Mouse (Mus musculus) lung, adult 2 months (tissue): ENCODE results near the gene Ttyh2. TPM values are rescaled to one million over a fixed set of nuclear protein-coding genes. Genes with fewer than 3 reads are reported as not detected.

Experiments used
- DNase-seq: peaks from one replicate; pipeline ENCODE4 v3.0.0; 2022
- H3K4me1 ChIP-seq: fragments of 200-500 bp; 2 replicates; pipeline ENCODE4 v1.6.1; 2011; ENCODE audit warnings: low read length; ENCODE audit not compliant: control insufficient read depth, insufficient read depth
- H3K4me3 ChIP-seq: fragments of 200-500 bp; replicated peaks from 2 replicates; pipeline ENCODE3; 2011; ENCODE audit warnings: low read depth, mild to moderate bottlenecking, control low read depth, low read length; ENCODE audit errors: extremely low read depth
- CTCF ChIP-seq: fragments of 200-500 bp; IDR thresholded peaks from 2 replicates; pipeline ENCODE4 v1.5.1; 2011; ENCODE audit warnings: mild to moderate bottlenecking, low read length, control low read depth; ENCODE audit not compliant: insufficient read depth
- POLR2A ChIP-seq: fragments of 200-500 bp; IDR thresholded peaks from 2 replicates; pipeline ENCODE4 v1.6.1; 2011; ENCODE audit warnings: low read depth, mild to moderate bottlenecking, control low read depth, low read length, borderline replicate concordance; ENCODE audit errors: extremely low read depth
- WGBS: fragments of 180-500 bp; shearing (Covaris S2); methylation state at CpG from one replicate; pipeline ENCODE4 v1.1.7; 2018; 5-methylcytosine and 5-hydroxymethylcytosine counted together
- polyA plus RNA-seq: library from polyadenylated mRNA; depleted of rRNA; stranded (reverse); fragments of >200 nt; gene quantifications from 2 replicates; pipeline ENCODE4 v1.2.3, GENCODE M21; 2012

The Ttyh2 gene
- polyA plus RNA-seq, 1 experiment, result 20.8 TPM

GRCm38 (mm10) chr11:114694451-114694850 lies 19.2 kb downstream of the Ttyh2 start:
- TF ChIP-seq CTCF (no peak), POLR2A (no peak)
- 76% methylated on average over 2 of the region's 2 CpGs for WGBS

GRCm38 (mm10) chr11:114698496-114698895 lies 23.3 kb downstream of the Ttyh2 start:
- Histone ChIP-seq H3K4me1 (no peaks in the 10 kb centered on the region), H3K4me3 (no peak overlapping the region)
- TF ChIP-seq CTCF (no peak), POLR2A (no peak)
- DNase-seq, result no peak
- 79% methylated on average over 7 of the region's 7 CpGs for WGBS

More at GRCm38 (mm10) chr11:114694451-114694850, 19.2 kb downstream of the Ttyh2 start:
- H3K4me1 ChIP-seq, result no peaks in the 10 kb centered on the region
- no peak overlapping the region for H3K4me3 ChIP-seq
- DNase-seq, result no peak

DNA sequence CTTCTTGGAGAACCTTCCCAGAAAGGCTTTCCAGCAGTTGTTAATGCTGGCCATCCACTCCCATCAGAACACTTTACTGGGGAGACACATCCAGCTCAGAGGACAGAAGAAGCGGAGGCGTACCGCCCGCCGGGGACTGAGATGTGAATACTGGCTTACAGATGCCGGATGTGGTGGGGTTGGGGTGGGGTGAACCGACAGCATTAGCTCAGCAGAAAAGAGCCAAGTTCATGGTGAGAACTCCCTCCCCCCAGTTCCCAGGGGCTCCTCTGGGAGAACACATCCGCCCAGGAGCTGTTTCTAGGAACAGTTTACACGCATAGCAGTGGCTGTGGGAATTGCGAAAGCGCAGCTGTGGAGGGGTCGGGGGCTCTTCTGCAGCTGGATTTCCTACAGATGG lies 24.3 kb downstream of the Ttyh2 start:
- no peaks in the 10 kb centered on the region for H3K4me1 ChIP-seq
- 65% methylated on average over 12 of the region's 12 CpGs for WGBS
- no peak overlapping the region for H3K4me3 ChIP-seq
- no peak for TF ChIP-seq CTCF
- TF ChIP-seq POLR2A, result no peak
- no peak for DNase-seq

- no peaks in the 10 kb centered on the region for H3K4me1 ChIP-seq
- TF ChIP-seq POLR2A (no peak), CTCF (no peak)
- WGBS, result 73% methylated on average over 15 of the region's 15 CpGs
- no peak for DNase-seq
- H3K4me3 ChIP-seq, result no peak overlapping the region
Observed at GRCm38 (mm10) chr11:114702311-114702995, 27.2 kb downstream of the Ttyh2 start.

DNA sequence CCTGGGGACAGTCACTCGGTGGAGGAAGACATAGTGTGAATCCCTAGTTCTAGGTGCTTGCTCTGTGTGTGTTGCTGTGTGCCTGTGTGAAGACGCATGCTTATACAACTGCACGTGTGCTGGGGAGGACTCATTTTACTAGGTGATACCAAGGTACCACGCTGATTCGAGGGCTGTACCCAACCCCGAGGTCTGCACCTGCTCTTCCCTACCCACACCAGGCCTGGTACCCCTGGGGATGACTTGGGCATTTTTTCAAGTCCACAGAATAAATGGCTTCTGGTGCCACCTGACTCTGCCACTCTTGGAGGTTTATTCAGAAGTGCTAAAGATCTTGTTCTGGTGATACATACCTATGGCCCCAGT lies 27.7 kb downstream of the Ttyh2 start:
- DNase-seq, result no peak
- 81% methylated on average over 6 of the region's 6 CpGs for WGBS
- no peaks in the 10 kb centered on the region for H3K4me1 ChIP-seq
- no peak overlapping the region for H3K4me3 ChIP-seq
- TF ChIP-seq POLR2A (no peak), CTCF (no peak)

GRCm38 (mm10) chr11:114704071-114704913 lies 29.1 kb downstream of the Ttyh2 start:
- TF ChIP-seq POLR2A, result no peak
- no peak for TF ChIP-seq CTCF
- Histone ChIP-seq H3K4me3 (no peak overlapping the region), H3K4me1 (no peaks in the 10 kb centered on the region)
- DNase-seq, result no peak
- 70% methylated on average over 22 of the region's 22 CpGs for WGBS

- TF ChIP-seq CTCF (no peak), POLR2A (no peak)
- no peak overlapping the region for H3K4me3 ChIP-seq
- WGBS, result 72% methylated on average over 5 of the region's 5 CpGs
Observed at GRCm38 (mm10) chr11:114706358-114706757, 31.1 kb downstream of the Ttyh2 start.

DNA sequence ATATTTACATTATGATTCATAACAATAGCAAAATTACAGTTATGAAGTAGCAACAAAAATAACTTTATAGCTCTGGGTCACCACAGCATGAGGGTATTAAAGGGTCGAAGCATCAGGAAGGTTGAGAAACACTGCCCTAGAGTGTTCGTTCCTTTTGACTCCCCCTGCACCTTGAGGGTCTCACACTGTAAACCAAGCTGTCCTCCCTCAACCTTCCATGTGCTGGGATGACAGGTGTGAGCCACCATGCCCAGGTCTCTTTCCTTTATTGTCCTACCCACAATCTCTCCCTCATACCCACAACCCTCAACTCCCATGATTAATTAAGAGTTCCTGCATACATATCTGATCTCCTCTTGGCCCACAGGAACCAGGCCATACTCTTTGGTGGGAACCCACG lies 36.2 kb downstream of the Ttyh2 start:
- DNase-seq, result no peak
- 83% methylated on average over 3 of the region's 3 CpGs for WGBS
- Histone ChIP-seq H3K4me1 (no peaks in the 10 kb centered on the region), H3K4me3 (no peak overlapping the region)
- TF ChIP-seq POLR2A, result no peak
- TF ChIP-seq CTCF, result no peak

More at GRCm38 (mm10) chr11:114706358-114706757, 31.1 kb downstream of the Ttyh2 start:
- DNase-seq, result no peak
- H3K4me1 ChIP-seq, result no peaks in the 10 kb centered on the region

DNA sequence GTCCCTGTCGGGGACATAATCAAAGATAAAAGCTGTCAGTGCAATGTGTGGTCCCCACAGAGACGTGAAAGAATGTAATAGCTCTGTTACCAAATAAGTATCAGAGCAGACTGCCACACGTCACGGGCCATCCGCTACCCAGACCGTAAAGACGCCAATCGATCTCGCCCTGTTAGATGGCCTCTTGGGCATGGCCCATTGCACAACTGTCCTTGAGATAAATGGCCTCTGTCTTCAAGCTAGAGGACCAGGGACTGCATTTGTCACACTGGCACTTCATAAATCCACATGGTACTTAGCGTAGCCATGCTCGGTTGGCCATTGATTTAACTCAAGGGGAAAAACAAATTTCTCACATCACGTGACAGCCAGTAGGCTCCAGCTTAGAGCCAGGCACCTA lies 36.6 kb downstream of the Ttyh2 start:
- no peak for TF ChIP-seq POLR2A
- no peak for TF ChIP-seq CTCF
- DNase-seq, result no peak
- Histone ChIP-seq H3K4me3 (no peak overlapping the region), H3K4me1 (no peaks in the 10 kb centered on the region)
- 76% methylated on average over 12 of the region's 12 CpGs for WGBS

GRCm38 (mm10) chr11:114714526-114714925 lies 39.3 kb downstream of the Ttyh2 start:
- WGBS, result 83% methylated on average over 6 of the region's 6 CpGs
- no peaks in the 10 kb centered on the region for H3K4me1 ChIP-seq
- no peak for DNase-seq
- H3K4me3 ChIP-seq, result no peak overlapping the region
- no peak for TF ChIP-seq POLR2A
